Mouse (Mus musculus): Measurements from ENCODE around the gene Urb1.

- TF ChIP-seq CTCF (IDR thresholded peaks at IDR 0.05; ENCODE audit: extremely low read depth, insufficient read depth, insufficient read length, insufficient replicate concordance) (no peak), POLR2A (IDR thresholded peaks at IDR 0.05; ENCODE audit: low read depth, low read length) (no peak)
These were observed 26.9 kb downstream of the Urb1 start for GRCm38 (mm10) chr16:90783302-90783701.
